Mouse (Mus musculus): ENCODE measurements around the gene Tmem184b. TPM values are rescaled to one million over a fixed set of nuclear protein-coding genes. Genes with fewer than 3 reads are reported as not detected.

Gene Tmem184b
- polyA plus RNA-seq, 1 experiment from 2014 or later, result 50.4 TPM

GRCm38 (mm10) chr15:79326971-79327961, 76.1 kb downstream of the Tmem184b start:
- Histone ChIP-seq H3K9ac (peak overlapping the region; percentile 72), H3K27me3 (replicated peaks) (no peaks in the 10 kb centered on the region), H3K9me3 (no peaks in the 10 kb centered on the region), H3K4me3 (peak overlapping the region; percentile 56), H3K27ac (peak overlapping the region; percentile 80), H3K4me1 (peaks cover 19% of the 10 kb centered on the region), H3K4me2 (replicated peaks) (peak overlapping the region; percentile 82), H3K36me3 (no peaks in the 10 kb centered on the region)
- ATAC-seq (ENCODE audit: low FRiP score, low read depth), result peak; percentile 49
- WGBS, result 8% methylated on average over 20 of the region's 20 CpGs

GRCm38 (mm10) chr15:79326264-79326663, 77.1 kb downstream of the Tmem184b start:
- Histone ChIP-seq H3K4me2 (replicated peaks) (peak overlapping the region; percentile 82; the same call in 1 of the 2 replicates), H3K4me3 (no peak overlapping the region), H3K9me3 (no peaks in the 10 kb centered on the region)

GRCm38 (mm10) chr15:79325742-79326141, 77.6 kb downstream of the Tmem184b start:
- Histone ChIP-seq H3K36me3 (no peaks in the 10 kb centered on the region), H3K27ac (no peak overlapping the region), H3K4me3 (no peak overlapping the region), H3K9ac (0 out of 2 replicates have a peak overlapping the region, but pooled peaks have one; percentile 6), H3K4me1 (peaks cover 19% of the 10 kb centered on the region), H3K4me2 (replicated peaks) (peak overlapping the region; percentile 82; the same call in 1 of the 2 replicates), H3K27me3 (replicated peaks) (no peaks in the 10 kb centered on the region), H3K9me3 (no peaks in the 10 kb centered on the region)
- WGBS, result 87% methylated on average over 3 of the region's 3 CpGs
- no peak for ATAC-seq (ENCODE audit: low FRiP score, low read depth)

More at GRCm38 (mm10) chr15:79326264-79326663, 77.1 kb downstream of the Tmem184b start:
- no peaks in the 10 kb centered on the region for H3K36me3 ChIP-seq
- no peak for ATAC-seq (ENCODE audit: low FRiP score, low read depth)
- 74% methylated on average over 4 of the region's 4 CpGs for WGBS
- peak overlapping the region; percentile 37 for H3K27ac ChIP-seq
- peaks cover 19% of the 10 kb centered on the region for H3K4me1 ChIP-seq
- H3K9ac ChIP-seq, result 0 out of 2 replicates have a peak overlapping the region, but pooled peaks have one; percentile 6
- H3K27me3 ChIP-seq (replicated peaks), result no peaks in the 10 kb centered on the region

- Histone ChIP-seq H3K36me3 (no peaks in the 10 kb centered on the region), H3K27ac (no peak overlapping the region), H3K27me3 (replicated peaks) (no peaks in the 10 kb centered on the region), H3K9ac (no peak overlapping the region), H3K4me2 (replicated peaks) (no peak overlapping the region), H3K4me3 (no peak overlapping the region), H3K9me3 (no peaks in the 10 kb centered on the region), H3K4me1 (peaks cover 19% of the 10 kb centered on the region)
- no peak for ATAC-seq (ENCODE audit: low FRiP score, low read depth)
- WGBS, result 84% methylated on average over 3 of the region's 3 CpGs
These were observed 79.0 kb downstream of the Tmem184b start for GRCm38 (mm10) chr15:79324373-79324772.

GRCm38 (mm10) chr15:79323791-79324155, 79.6 kb downstream of the Tmem184b start:
- Histone ChIP-seq H3K4me2 (replicated peaks) (no peak overlapping the region), H3K27ac (no peak overlapping the region), H3K36me3 (no peaks in the 10 kb centered on the region), H3K4me3 (no peak overlapping the region), H3K9ac (no peak overlapping the region), H3K4me1 (peaks cover 19% of the 10 kb centered on the region), H3K9me3 (no peaks in the 10 kb centered on the region), H3K27me3 (replicated peaks) (no peaks in the 10 kb centered on the region)
- no peak for ATAC-seq (ENCODE audit: low FRiP score, low read depth)
- WGBS, result 86% methylated on average over 4 of the region's 4 CpGs

- WGBS, result 85% methylated on average over 6 of the region's 6 CpGs
- Histone ChIP-seq H3K4me1 (peaks cover 19% of the 10 kb centered on the region), H3K27me3 (replicated peaks) (no peaks in the 10 kb centered on the region), H3K27ac (no peak overlapping the region), H3K9me3 (no peaks in the 10 kb centered on the region), H3K4me3 (no peak overlapping the region), H3K36me3 (no peaks in the 10 kb centered on the region), H3K4me2 (replicated peaks) (no peak overlapping the region), H3K9ac (no peak overlapping the region)
- no peak for ATAC-seq (ENCODE audit: low FRiP score, low read depth)
These were observed 80.2 kb downstream of the Tmem184b start for GRCm38 (mm10) chr15:79322991-79323790.

GRCm38 (mm10) chr15:79322281-79322990, 80.9 kb downstream of the Tmem184b start:
- Histone ChIP-seq H3K4me2 (replicated peaks) (no peak overlapping the region), H3K4me3 (no peak overlapping the region), H3K4me1 (peaks cover 19% of the 10 kb centered on the region), H3K36me3 (peaks cover 4% of the 10 kb centered on the region; the same call in 1 of the 2 replicates), H3K27ac (no peak overlapping the region), H3K9ac (no peak overlapping the region), H3K9me3 (no peaks in the 10 kb centered on the region), H3K27me3 (replicated peaks) (no peaks in the 10 kb centered on the region)
- ATAC-seq (ENCODE audit: low FRiP score, low read depth), result no peak
- 80% methylated on average over 11 of the region's 11 CpGs for WGBS

GRCm38 (mm10) chr15:79321733-79322190, 81.6 kb downstream of the Tmem184b start:
- H3K4me3 ChIP-seq, result no peak overlapping the region
- whole genome bisulfite sequencing, result 90% methylated on average over 5 of the region's 5 CpGs
- no peak overlapping the region for H3K4me2 ChIP-seq (replicated peaks)
- peaks cover 14% of the 10 kb centered on the region for H3K4me1 ChIP-seq
- H3K9me3 ChIP-seq, result no peaks in the 10 kb centered on the region
- no peak for ATAC-seq (ENCODE audit: low FRiP score, low read depth)
- peaks cover 5% of the 10 kb centered on the region; the same call in 1 of the 2 replicates for H3K36me3 ChIP-seq
- no peak overlapping the region for H3K9ac ChIP-seq
- H3K27ac ChIP-seq, result no peak overlapping the region
- H3K27me3 ChIP-seq (replicated peaks), result no peaks in the 10 kb centered on the region

GRCm38 (mm10) chr15:79313848-79314369, 89.5 kb downstream of the Tmem184b start:
- ATAC-seq (ENCODE audit: low FRiP score, low read depth), result no peak
- no peaks in the 10 kb centered on the region for H3K27me3 ChIP-seq (replicated peaks)
- WGBS, result 76% methylated on average over 8 of the region's 8 CpGs

More at GRCm38 (mm10) chr15:79313848-79314369, 89.5 kb downstream of the Tmem184b start:
- Histone ChIP-seq H3K27ac (no peak overlapping the region), H3K4me1 (no peaks in the 10 kb centered on the region), H3K9ac (no peak overlapping the region), H3K36me3 (peaks cover 18% of the 10 kb centered on the region; the same call in 1 of the 2 replicates), H3K4me3 (no peak overlapping the region), H3K4me2 (replicated peaks) (no peak overlapping the region), H3K9me3 (no peaks in the 10 kb centered on the region)
